Mouse (Mus musculus): ENCODE measurements around the gene Enox1. TPM values are rescaled to one million over a fixed set of nuclear protein-coding genes. Genes with fewer than 3 reads are reported as not detected.
A peak's percentile ranks its signal among the peaks of the same experiment; 100 is the strongest.
"Not testable (repeated sequence)": the region's sequence is repeated elsewhere in the genome, so short reads cannot be mapped to it uniquely, and the experiment has no call there.

The Enox1 gene
- 0.28 and 0.69 TPM in 2 replicates for polyA plus RNA-seq (2012; rRNA removed)

DNA sequence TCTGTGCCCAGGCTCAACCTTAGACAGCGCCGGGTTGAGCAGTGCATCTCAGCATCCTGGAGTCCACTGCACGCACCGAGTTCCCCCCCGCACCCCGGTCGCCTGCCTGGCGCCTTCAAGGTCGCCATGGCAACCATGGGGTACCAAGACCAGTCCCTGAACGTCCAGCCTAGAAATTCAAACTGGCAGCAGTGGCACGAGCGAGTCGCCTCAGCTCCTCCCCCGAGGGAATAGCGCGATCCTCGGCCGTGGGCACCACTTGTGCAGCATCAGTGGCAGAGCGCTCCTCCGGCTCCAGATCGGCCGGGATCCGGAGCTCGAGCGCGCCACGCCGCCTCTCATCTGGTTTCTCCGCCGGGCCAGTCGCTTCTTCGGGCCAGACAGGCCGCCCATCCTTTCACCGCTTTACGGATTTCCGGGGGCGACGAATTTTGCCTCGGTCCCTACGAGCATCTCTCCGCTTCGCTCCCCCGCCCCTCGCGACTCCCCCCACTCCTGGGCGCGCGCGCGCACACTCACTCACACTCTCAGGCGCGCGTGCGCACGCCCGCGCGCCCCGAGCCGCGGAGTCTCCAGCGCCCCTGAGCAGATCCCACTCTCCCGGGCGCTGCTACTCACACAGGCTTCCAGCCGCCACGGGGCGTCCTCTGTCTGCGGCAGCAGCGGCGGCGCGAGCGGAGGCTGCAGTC is at the start of gene Enox1:
TSS of gene Enox1 (plus strand) at position 542 of the 689 bp plus-strand sequence.
- TF ChIP-seq CTCF (IDR thresholded peaks at IDR 0.05; ENCODE audit: insufficient read depth, low read length) (no peak), POLR2A (IDR thresholded peaks at IDR 0.05; ENCODE audit: borderline replicate concordance, extremely low read depth, low read depth, low read length) (no peak)
- DNase-seq = no peak
- Histone ChIP-seq H3K4me3 (replicated peaks; ENCODE audit: extremely low read depth, low read depth, low read length) (peak within 1 kb of the TSS; percentile 46), H3K4me1 (ENCODE audit: control insufficient read depth, insufficient read depth, low read length) (peaks cover 2% of the 10 kb centered on the region)
- WGBS = 1% methylated on average over 73 of the region's 73 CpGs

- WGBS = 92% methylated on average over 5 of the region's 5 CpGs
- not testable (repeated sequence) for DNase-seq; H3K4me3 ChIP-seq (replicated peaks; ENCODE audit: extremely low read depth, low read depth, low read length); H3K4me1 ChIP-seq (ENCODE audit: control insufficient read depth, insufficient read depth, low read length)
Measured at GRCm38 (mm10) chr14:77110622-77111021, 45.9 kb upstream of the Enox1 start.

DNA sequence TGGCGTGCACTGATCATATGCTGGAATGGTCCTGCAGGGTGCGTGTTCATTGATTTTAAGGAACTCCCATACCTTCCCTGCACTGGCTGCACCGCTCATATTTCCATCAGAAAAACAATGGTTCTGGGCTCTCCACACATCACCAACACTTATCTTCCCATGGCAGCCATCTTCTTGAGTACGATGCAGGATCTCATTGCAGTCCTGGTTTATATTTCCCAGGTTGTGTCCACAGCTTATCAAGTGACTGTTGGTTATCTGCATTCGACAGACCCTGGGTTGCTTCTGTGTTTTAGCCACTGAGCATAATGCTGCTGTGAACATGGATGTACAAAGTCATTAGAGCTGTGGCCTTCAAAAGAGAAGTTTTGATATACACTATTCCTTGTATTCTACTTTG is 26.0 kb upstream of the Enox1 start:
- H3K4me3 ChIP-seq (replicated peaks; ENCODE audit: extremely low read depth, low read depth, low read length) = no peak overlapping the region
- no peaks in the 10 kb centered on the region for H3K4me1 ChIP-seq (ENCODE audit: control insufficient read depth, insufficient read depth, low read length)
- no peak for DNase-seq
- 89% methylated on average over 5 of the region's 5 CpGs for WGBS
- TF ChIP-seq CTCF (IDR thresholded peaks at IDR 0.05; ENCODE audit: insufficient read depth, low read length) (no peak), POLR2A (IDR thresholded peaks at IDR 0.05; ENCODE audit: borderline replicate concordance, extremely low read depth, low read depth, low read length) (no peak)

DNA sequence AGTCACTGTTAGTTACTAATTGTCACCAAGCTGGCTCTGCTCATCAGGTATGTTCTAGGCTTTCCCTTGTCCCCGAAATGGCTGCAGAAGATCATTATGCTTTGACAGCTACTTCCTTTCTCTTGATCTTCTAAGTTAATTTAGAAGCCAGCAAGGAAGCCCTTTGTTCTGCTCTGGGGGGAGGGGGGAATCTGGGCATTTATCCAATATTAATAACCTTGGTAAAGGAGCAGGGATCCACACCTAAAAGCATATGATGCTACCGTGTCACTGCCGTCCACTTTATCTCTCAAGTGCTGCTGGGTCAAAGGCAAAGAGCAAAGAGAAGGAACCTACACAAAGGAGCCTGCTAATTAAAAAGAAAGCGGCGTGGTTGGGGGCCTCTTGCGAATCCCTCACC is 19.6 kb upstream of the Enox1 start:
- WGBS = 47% methylated on average over 6 of the region's 6 CpGs
- TF ChIP-seq POLR2A (IDR thresholded peaks at IDR 0.05; ENCODE audit: borderline replicate concordance, extremely low read depth, low read depth, low read length) (no peak), CTCF (IDR thresholded peaks at IDR 0.05; ENCODE audit: insufficient read depth, low read length) (no peak)
- no peak for DNase-seq
- Histone ChIP-seq H3K4me3 (replicated peaks; ENCODE audit: extremely low read depth, low read depth, low read length) (no peak overlapping the region), H3K4me1 (ENCODE audit: control insufficient read depth, insufficient read depth, low read length) (no peaks in the 10 kb centered on the region)

- no peak overlapping the region for H3K4me3 ChIP-seq (replicated peaks; ENCODE audit: extremely low read depth, low read depth, low read length)
- TF ChIP-seq CTCF (IDR thresholded peaks at IDR 0.05; ENCODE audit: insufficient read depth, low read length) = no peak
- TF ChIP-seq POLR2A (IDR thresholded peaks at IDR 0.05; ENCODE audit: borderline replicate concordance, extremely low read depth, low read depth, low read length) = no peak
- H3K4me1 ChIP-seq (ENCODE audit: control insufficient read depth, insufficient read depth, low read length) = no peaks in the 10 kb centered on the region
- 28% methylated on average over 17 of the region's 17 CpGs for WGBS
- DNase-seq = peak; percentile 37
Measured at GRCm38 (mm10) chr14:77141324-77142282, 15.0 kb upstream of the Enox1 start.

GRCm38 (mm10) chr14:77145103-77145502 is 11.5 kb upstream of the Enox1 start:
- Histone ChIP-seq H3K4me3 (replicated peaks; ENCODE audit: extremely low read depth, low read depth, low read length) (no peak overlapping the region), H3K4me1 (ENCODE audit: control insufficient read depth, insufficient read depth, low read length) (no peaks in the 10 kb centered on the region)
- no peak for DNase-seq
- TF ChIP-seq POLR2A (IDR thresholded peaks at IDR 0.05; ENCODE audit: borderline replicate concordance, extremely low read depth, low read depth, low read length) = no peak
- 55% methylated on average over 4 of the region's 4 CpGs for WGBS

DNA sequence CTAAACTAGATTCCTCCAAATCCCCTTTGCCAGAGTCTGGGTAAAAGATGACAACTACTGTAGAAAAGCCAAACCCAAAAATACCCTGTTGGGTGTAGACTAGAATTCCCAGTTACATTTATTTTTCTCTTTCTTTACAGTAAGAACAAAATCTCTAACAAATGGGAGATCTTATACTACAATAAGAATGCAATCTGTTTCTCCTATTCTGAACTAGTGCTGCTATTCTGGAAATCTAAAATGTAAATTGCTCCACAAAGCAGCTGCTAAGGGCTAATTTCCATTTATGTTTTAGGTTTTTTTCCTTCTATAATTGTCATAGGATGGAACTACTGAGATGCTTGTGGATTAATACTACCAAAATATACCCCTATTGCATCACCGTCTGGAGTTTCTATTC is 8.9 kb upstream of the Enox1 start:
- no peaks in the 10 kb centered on the region for H3K4me1 ChIP-seq (ENCODE audit: control insufficient read depth, insufficient read depth, low read length)
- WGBS = 94% methylated on average over 1 of the region's 1 CpGs
- no peak overlapping the region for H3K4me3 ChIP-seq (replicated peaks; ENCODE audit: extremely low read depth, low read depth, low read length)
- TF ChIP-seq POLR2A (IDR thresholded peaks at IDR 0.05; ENCODE audit: borderline replicate concordance, extremely low read depth, low read depth, low read length) (no peak), CTCF (IDR thresholded peaks at IDR 0.05; ENCODE audit: insufficient read depth, low read length) (no peak)
- DNase-seq = no peak

DNA sequence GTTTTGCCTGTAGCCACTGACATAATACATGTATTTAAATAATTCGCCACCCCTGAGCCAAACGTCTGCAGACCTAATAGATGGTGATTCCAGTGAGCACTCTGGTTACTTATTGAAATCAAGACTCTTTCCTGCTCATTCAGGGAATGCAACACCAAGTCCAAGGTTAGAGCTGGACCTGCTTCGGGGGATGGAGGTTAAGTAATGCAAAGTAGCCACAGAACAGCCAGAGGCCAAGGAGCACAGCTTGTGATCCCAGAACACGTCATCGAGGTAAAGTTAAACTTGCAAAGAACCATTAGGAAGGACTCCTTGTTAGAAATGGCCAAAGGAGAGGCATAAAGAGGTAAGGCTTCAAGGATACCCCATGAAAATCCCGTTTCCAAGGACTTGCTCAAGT is 6.0 kb upstream of the Enox1 start:
- DNase-seq = no peak
- Histone ChIP-seq H3K4me1 (ENCODE audit: control insufficient read depth, insufficient read depth, low read length) (no peaks in the 10 kb centered on the region), H3K4me3 (replicated peaks; ENCODE audit: extremely low read depth, low read depth, low read length) (no peak overlapping the region)
- 86% methylated on average over 6 of the region's 6 CpGs for WGBS
- TF ChIP-seq CTCF (IDR thresholded peaks at IDR 0.05; ENCODE audit: insufficient read depth, low read length) = no peak
- no peak for TF ChIP-seq POLR2A (IDR thresholded peaks at IDR 0.05; ENCODE audit: borderline replicate concordance, extremely low read depth, low read depth, low read length)

DNA sequence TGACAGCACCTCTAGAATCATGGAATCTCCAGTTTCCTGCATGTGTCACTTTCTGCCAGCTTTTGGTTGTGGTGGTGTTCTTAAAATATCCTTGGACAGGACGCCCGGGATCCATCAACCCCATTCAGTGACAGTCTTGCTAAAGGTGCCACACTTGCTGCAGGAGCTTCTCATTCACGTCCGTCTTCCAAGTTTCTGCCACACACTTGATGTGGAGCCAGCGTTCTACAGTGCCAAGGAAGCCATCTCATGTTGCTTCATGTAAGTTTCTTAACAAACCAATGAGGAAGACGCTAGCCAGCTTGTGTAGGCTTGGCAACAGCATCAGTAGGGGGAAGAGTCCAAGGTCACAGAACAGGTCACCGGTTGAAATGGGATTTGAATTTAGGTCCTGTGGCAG is 5.1 kb upstream of the Enox1 start:
- TF ChIP-seq CTCF (IDR thresholded peaks at IDR 0.05; ENCODE audit: insufficient read depth, low read length) (no peak), POLR2A (IDR thresholded peaks at IDR 0.05; ENCODE audit: borderline replicate concordance, extremely low read depth, low read depth, low read length) (no peak)
- 78% methylated on average over 7 of the region's 7 CpGs for WGBS
- Histone ChIP-seq H3K4me1 (ENCODE audit: control insufficient read depth, insufficient read depth, low read length) (peaks cover 2% of the 10 kb centered on the region), H3K4me3 (replicated peaks; ENCODE audit: extremely low read depth, low read depth, low read length) (no peak overlapping the region)
- no peak for DNase-seq
